Mouse (Mus musculus): ENCODE measurements around the gene Olfr318. TPM values are rescaled to one million over a fixed set of nuclear protein-coding genes. Genes with fewer than 3 reads are reported as not detected.
"Not testable (repeated sequence)": the region's sequence is repeated elsewhere in the genome, so short reads cannot be mapped to it uniquely, and the experiment has no call there.

Gene Olfr318
- total RNA-seq (2021), result not detected
- long read RNA-seq, experiment 1, result 0 reads
- long read RNA-seq, experiment 2, result 0 reads

GRCm38 (mm10) chr11:58723914-58724313, at the start of gene Olfr318:
Olfr318 (minus strand) TSS chr11:58724014.
- no peak for DNase-seq
- intact Hi-C loops (cut with DNase I; ENCODE audit: low total_unique reads), result no loop called here

DNA sequence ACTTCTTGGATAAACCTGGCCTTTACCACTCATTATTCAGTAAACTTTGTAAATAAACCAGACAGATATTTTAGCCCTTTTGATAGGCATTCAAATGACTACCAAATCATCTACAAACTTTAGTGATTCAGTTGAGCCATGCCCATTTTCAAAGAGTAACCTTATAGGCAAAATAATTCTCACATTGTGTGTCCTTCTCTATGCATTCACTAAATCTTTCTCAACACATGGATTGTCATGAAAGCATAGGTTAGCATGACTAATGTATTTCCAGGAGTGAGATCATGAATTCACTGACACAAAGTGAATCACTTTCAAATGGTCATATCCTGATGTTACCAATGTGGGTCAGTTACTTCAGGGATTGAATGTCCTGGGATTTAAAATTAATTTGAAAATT, 49.1 kb upstream of the Olfr318 start, which contains the start of gene Olfr315:
Olfr315 (plus strand) TSS at position 301 of the 400 bp plus-strand sequence.
- DNase-seq, result no peak
- intact Hi-C loops (cut with DNase I; ENCODE audit: low total_unique reads), result no loop called here

DNA sequence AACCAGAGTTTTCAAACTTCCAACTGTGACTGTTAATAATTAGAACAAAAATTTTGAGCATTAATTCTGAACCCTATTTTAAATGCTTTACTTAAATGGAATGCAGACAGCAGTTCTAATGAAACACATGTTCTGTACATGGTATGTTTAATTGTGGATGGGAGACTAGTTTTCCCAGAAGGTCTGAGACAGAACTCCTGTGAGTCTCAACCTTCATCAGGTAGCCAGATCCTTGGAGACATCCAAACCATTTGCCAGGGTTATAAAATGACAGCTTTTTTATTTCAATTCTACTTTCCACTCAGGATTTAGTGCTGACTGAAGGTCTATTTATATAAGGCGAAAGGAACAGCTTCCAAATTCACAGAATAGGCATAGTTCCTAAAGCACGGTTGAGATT, 28.6 kb upstream of the Olfr318 start, which contains the start of gene Olfr316:
Olfr316 (plus strand) TSS at position 301 of the 400 bp plus-strand sequence.
- DNase-seq, result no peak
- intact Hi-C loops (cut with DNase I; ENCODE audit: low total_unique reads), result no loop called here

- intact Hi-C loops (cut with DNase I; ENCODE audit: low total_unique reads); DNase-seq: not testable (repeated sequence)
Measured at GRCm38 (mm10) chr11:58751096-58751495, 27.3 kb upstream of the Olfr318 start.

DNA sequence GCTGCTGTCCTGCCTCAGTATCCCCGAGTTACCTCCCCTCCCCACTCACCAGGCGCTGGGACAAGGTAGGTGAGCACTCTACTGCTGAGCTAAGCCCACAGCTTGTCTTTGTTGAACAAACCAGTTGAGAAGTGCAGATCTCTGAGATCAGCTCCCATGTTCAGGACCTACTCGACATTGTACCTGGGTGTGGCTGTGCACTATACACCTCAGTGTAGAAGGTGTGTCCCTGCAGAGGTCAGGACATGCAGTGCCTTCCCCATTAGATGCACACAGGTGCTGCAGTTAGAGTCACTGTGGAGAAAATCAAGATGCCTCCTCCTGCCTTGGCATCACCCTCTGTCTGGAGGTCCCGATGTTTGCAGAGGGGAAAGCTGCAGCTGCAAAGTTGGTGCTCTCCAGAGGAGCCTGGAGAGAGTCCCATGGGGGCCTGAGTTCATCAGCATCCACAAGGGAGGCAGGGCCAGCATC, 15.0 kb upstream of the Olfr318 start, which contains the start of gene Olfr317:
Olfr317 (minus strand) TSS at position 421 of the 471 bp plus-strand sequence.
- DNase-seq, result no peak
- intact Hi-C loops (cut with DNase I; ENCODE audit: low total_unique reads), result no loop called here

GRCm38 (mm10) chr11:58733372-58733771, 9.6 kb upstream of the Olfr318 start:
- DNase-seq, result no peak
- intact Hi-C loops (cut with DNase I; ENCODE audit: low total_unique reads), result no loop called here

DNA sequence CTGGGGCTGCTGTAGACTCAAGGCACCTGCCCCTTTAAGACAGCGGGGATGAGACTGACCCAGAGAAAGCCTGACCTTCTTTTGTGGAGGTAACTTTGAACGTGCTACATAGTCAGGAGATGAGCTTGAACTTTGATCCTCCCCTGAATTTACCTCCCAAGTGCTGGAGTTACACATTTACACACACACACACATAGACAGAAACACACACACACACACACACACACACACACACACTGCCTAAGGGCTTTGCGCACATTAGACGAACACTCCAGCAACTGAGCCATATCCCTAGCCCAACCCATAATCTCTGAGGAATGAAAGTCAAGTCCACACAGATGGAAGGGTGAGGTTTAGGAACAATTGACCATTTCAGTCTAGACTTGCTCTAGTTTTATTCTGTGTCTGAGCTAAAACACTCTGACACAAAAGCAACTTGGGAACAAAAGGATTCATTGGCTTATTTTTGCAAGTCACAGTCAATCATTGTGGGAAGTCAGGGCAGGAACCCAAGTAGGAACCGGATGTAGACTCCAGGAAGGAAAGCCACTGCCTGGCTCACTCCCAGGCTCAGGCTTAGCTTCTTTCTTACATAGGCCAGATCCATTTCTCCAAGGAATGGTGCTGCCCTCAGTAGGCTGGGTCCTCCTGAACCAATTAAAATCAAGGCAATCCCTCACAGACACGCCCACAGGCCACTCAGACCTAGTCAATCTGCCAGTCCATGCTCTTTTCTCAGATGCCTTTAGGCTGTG, 4.3 kb upstream of the Olfr318 start:
- DNase-seq; intact Hi-C loops (cut with DNase I; ENCODE audit: low total_unique reads): not testable (repeated sequence)

DNA sequence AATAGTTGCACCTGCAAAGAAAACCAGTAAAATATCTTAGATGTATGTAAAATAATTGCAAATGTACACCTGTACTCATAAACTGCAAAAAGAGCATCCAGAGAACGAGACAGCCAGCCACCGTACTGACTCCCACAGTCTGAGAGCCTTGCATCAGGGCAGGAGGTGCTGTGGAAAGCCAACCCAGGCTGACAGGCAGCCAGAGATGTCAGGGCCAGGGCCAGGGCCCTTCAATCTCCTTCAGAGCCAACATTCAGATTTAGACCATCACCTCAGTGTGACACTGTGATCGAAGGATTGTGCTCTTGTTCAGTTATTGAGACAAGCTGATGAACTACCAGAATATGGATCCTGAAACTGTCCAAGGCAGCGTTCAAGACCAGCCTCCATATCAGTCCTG, 4.1 kb downstream of the Olfr318 start:
- intact Hi-C loops (cut with DNase I; ENCODE audit: low total_unique reads), result no loop called here

GRCm38 (mm10) chr11:58717723-58718122, 6.1 kb downstream of the Olfr318 start:
- DNase-seq; intact Hi-C loops (cut with DNase I; ENCODE audit: low total_unique reads): not testable (repeated sequence)

More for the DNA sequence above, 4.1 kb downstream of the Olfr318 start:
- no peak for DNase-seq

- intact Hi-C loops (cut with DNase I; ENCODE audit: low total_unique reads), result no loop called here
- DNase-seq, result no peak
Measured at GRCm38 (mm10) chr11:58709086-58709485, 14.7 kb downstream of the Olfr318 start.

DNA sequence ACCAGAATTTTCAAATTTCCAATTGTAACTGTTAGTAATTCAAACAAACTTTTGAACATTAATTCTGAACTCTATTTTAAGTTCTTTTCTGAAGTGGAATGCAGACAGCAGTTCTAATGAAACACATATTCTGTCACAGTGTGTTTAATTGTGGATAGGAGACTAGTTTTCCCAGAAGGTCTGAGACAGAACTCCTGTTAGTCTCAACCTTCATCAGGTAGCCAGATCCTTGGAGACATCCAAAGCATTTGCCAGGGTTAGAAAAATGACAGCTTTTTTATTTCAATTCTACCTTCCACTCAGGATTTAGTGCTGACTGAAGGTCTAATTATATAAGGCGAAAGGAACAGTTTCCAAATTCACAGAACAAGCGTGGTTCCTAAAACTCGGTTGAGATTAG, 25.0 kb downstream of the Olfr318 start, which contains the start of gene Olfr319:
Olfr319 (plus strand) TSS at position 301 of the 400 bp plus-strand sequence.
- intact Hi-C loops (cut with DNase I; ENCODE audit: low total_unique reads), result no loop called here
- DNase-seq, result no peak

GRCm38 (mm10) chr11:58680799-58681198, 43.0 kb downstream of the Olfr318 start, which contains the start of gene Olfr320:
Olfr320 (plus strand) TSS chr11:58681099.
- intact Hi-C loops (cut with DNase I; ENCODE audit: low total_unique reads), result no loop called here
- DNase-seq, result no peak

GRCm38 (mm10) chr11:58671825-58672224, 52.0 kb downstream of the Olfr318 start:
- intact Hi-C loops (cut with DNase I; ENCODE audit: low total_unique reads), result no loop called here
- DNase-seq, result no peak

DNA sequence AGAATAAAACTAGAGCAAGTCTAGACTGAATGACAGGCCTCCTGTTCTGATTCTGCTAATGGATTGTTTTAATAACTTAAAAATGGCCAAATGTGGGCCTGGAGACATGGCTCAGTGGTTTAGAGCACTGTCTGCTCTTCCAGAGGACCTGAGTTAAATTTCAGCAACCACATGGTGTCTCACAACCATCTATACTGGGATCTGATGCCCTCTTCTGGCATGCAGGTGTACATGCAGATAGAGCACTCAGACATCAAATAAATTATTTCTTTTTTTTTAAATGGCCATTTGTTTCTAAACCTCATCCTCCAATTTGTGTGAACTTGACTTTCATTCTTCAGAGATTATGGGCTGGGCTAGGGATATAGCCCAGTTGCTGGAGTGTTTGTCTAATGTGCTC, 54.6 kb downstream of the Olfr318 start:
- intact Hi-C loops (cut with DNase I; ENCODE audit: low total_unique reads), result no loop called here
- no peak for DNase-seq

Other genes with a start within 250 kb of the Olfr318 start
- gene Olfr332, start 231.5 kb downstream of the Olfr318 start, total RNA-seq (2021), result not detected
- not detected for gene Olfr331, start 221.4 kb downstream of the Olfr318 start, total RNA-seq (2021)
- gene Olfr330, start 189.2 kb downstream of the Olfr318 start, total RNA-seq (2021), result not detected
- gene Olfr329-ps, start 177.6 kb downstream of the Olfr318 start, total RNA-seq (2021), result not detected
- gene Olfr328, start 168.4 kb downstream of the Olfr318 start, total RNA-seq (2021), result under 1 TPM in 1 of 2 experiments, not detected in 1; 0.07 TPM
- gene Olfr224, start 153.5 kb downstream of the Olfr318 start, total RNA-seq (2021), result not detected
- gene Olfr325, start 146.3 kb downstream of the Olfr318 start, total RNA-seq (2021), result not detected
- not detected for gene Olfr324, start 128.9 kb downstream of the Olfr318 start, total RNA-seq (2021)
- gene 2210407C18Rik, start 107.9 kb downstream of the Olfr318 start, total RNA-seq (2021), result not detected
- gene Olfr323, start 93.5 kb downstream of the Olfr318 start, total RNA-seq (2021), result not detected
- not detected for gene Trim58, start 83.5 kb downstream of the Olfr318 start, total RNA-seq (2021)
- gene Olfr322, start 65.2 kb downstream of the Olfr318 start, total RNA-seq (2021), result not detected
- gene Olfr320, start 42.9 kb downstream of the Olfr318 start, total RNA-seq (2021), result not detected
- gene Olfr319, start 24.9 kb downstream of the Olfr318 start, total RNA-seq (2021), result not detected
- gene Olfr317, start 15.2 kb upstream of the Olfr318 start, total RNA-seq (2021), result not detected
- not detected for gene Olfr316, start 28.7 kb upstream of the Olfr318 start, total RNA-seq (2021)
- gene Olfr315, start 49.2 kb upstream of the Olfr318 start, total RNA-seq (2021), result not detected
- gene Olfr314, start 58.9 kb upstream of the Olfr318 start, total RNA-seq (2021), result not detected
- not detected for gene Fam183b, start 77.9 kb upstream of the Olfr318 start, total RNA-seq (2021)
- gene Olfr313, start 91.0 kb upstream of the Olfr318 start, total RNA-seq (2021), result not detected
- gene Olfr312, start 105.2 kb upstream of the Olfr318 start, total RNA-seq (2021), result not detected
- not detected for gene Olfr311, start 115.2 kb upstream of the Olfr318 start, total RNA-seq (2021)
- 1 to 10 TPM; 1.3 to 1.7 TPM for gene Gm12258, start 123.1 kb upstream of the Olfr318 start, total RNA-seq (2021)
- gene 2810021J22Rik, start 143.2 kb upstream of the Olfr318 start, total RNA-seq (2021), result 1 to 10 TPM; 1.4 to 1.6 TPM
- 1 to 10 TPM; 4.1 to 5.3 TPM for gene Zfp39, start 180.2 kb upstream of the Olfr318 start, total RNA-seq (2021)
- gene Btnl10, start 193.9 kb upstream of the Olfr318 start, total RNA-seq (2021), result not detected
- gene Rnf187, start 214.9 kb upstream of the Olfr318 start, total RNA-seq (2021), result 100 to 1,000 TPM; 126 to 139 TPM
- 1 to 10 TPM; 2.1 to 3.7 TPM for gene Hist3h2ba, start 224.9 kb upstream of the Olfr318 start, total RNA-seq (2021)
- 10 to 100 TPM; 15.1 to 16.8 TPM for gene Hist3h2a, start 230.7 kb upstream of the Olfr318 start, total RNA-seq (2021)
- gene Trim17, start 230.7 kb upstream of the Olfr318 start, total RNA-seq (2021), result under 1 TPM in 1 of 2 experiments, not detected in 1; 0.29 TPM

Measured in gastrocnemius, postnatal 14 days (tissue).